Mouse (Mus musculus): Measurements from ENCODE around the gene Cyct.

- TF ChIP-seq CTCF (IDR thresholded peaks at IDR 0.05; ENCODE audit: borderline replicate concordance, insufficient read depth, low read depth, low read length) (no peak), POLR2A (IDR thresholded peaks at IDR 0.05; ENCODE audit: borderline replicate concordance, insufficient read depth, low read length) (no peak)
Measured at GRCm38 (mm10) chr2:76400178-76400577, 39.9 kb upstream of the Cyct start.

Measured in cerebellum, adult 2 months (tissue).